Mouse (Mus musculus): ENCODE data around the gene Olfr52. TPM values are rescaled to one million over a fixed set of nuclear protein-coding genes. Genes with fewer than 3 reads are reported as not detected.

The Olfr52 gene
- polyA plus RNA-seq (2021; fragmentation: Nextera tagmentation): not detected in 2 replicates
- long read RNA-seq, experiment 1: 0 reads
- long read RNA-seq, experiment 2: 0 reads

GRCm38 (mm10) chr2:86185583-86185982, at the start of gene Olfr52:
Gene Olfr52, minus strand, starts transcription at chr2:86185683.

GRCm38 (mm10) chr2:86231301-86231700, 45.8 kb upstream of the Olfr52 start, which contains the start of gene Olfr1047:
Gene Olfr1047, minus strand, starts transcription at chr2:86231401.

DNA sequence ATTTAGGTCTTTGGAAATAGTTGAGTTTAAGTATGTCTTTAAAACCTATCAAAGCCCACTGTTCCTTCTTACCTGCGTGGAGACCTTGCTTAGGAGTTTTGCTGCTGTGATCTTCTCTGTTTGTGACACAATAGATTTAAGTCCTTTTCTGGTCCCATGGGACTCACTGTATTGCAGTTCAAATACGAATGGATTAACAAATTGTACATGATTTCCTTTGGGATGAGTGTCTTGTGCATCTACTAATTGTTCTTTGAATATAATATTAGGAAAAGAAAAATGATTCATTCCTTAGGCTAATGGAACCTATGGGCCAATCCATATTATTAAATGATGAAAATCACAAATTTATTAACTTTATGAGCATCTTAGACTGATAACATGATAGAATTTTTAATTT, 33.7 kb upstream of the Olfr52 start, which contains the start of gene Olfr1046:
Olfr1046 (minus strand) TSS at position 101 of the 400 bp plus-strand sequence.

DNA sequence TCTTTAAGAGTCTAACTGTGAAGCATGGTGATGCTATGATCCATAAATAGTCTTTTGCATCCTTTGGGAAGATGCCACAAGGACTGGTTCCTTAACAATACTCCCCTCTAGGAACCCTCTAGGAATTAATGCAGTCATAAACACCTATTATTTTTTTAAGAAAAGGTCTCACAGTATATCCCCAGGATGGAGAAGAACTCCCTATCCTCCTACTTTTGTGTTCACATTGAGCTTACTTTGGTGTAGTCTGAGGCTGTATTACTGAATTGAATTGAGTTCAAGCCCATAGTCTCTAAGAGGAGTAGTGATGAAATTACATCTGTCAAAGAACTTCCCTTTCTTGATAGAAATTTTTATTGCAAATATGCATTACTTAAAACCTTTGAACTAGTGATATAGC, 17.4 kb upstream of the Olfr52 start, which contains the start of gene Olfr1045:
Olfr1045 (minus strand) TSS at position 101 of the 400 bp plus-strand sequence.

GRCm38 (mm10) chr2:86177720-86178119, 7.8 kb downstream of the Olfr52 start, which contains the start of gene Olfr1044:
Gene Olfr1044, minus strand, starts transcription at chr2:86177820.

DNA sequence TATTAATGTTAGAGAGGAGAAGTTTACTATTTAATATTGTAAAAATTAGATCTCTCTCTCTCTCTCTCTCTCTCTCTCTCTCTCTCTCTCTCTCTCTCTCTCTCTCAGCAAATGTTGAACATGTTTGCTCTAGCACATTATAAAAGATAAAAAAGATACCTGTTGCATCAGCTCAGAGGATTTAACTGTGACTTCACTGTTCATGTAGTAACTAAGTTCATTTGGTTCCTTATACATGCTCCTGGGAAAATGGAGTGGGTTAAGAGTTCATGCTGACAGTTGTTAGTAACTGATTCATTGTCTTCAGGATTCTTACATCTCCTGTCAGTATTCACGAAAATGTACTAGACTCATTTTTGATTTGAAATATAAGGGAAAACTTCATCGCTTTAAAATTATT, 18.1 kb downstream of the Olfr52 start, which contains the start of gene Olfr1043:
Olfr1043 (minus strand) TSS at position 101 of the 400 bp plus-strand sequence.

GRCm38 (mm10) chr2:86161738-86162137, 23.7 kb downstream of the Olfr52 start, which contains the start of gene Olfr1042:
Gene Olfr1042, minus strand, starts transcription at chr2:86161838.

GRCm38 (mm10) chr2:86146632-86147031, 38.9 kb downstream of the Olfr52 start, which contains the start of gene Olfr1040:
Gene Olfr1040, minus strand, starts transcription at chr2:86146732.

GRCm38 (mm10) chr2:86135828-86136227, 49.7 kb downstream of the Olfr52 start, which contains the start of gene Olfr1039:
Gene Olfr1039, minus strand, starts transcription at chr2:86135928.

Other genes with a start within 250 kb of the Olfr52 start
- not detected in 2 replicates for gene Olfr1028, start 235.2 kb downstream of the Olfr52 start, polyA plus RNA-seq (2021; fragmentation: Nextera tagmentation)
- not detected in 2 replicates for gene Olfr1029, start 211.8 kb downstream of the Olfr52 start, polyA plus RNA-seq (2021; fragmentation: Nextera tagmentation)
- gene Olfr1030, start 206.4 kb downstream of the Olfr52 start, polyA plus RNA-seq (2021; fragmentation: Nextera tagmentation): not detected in 2 replicates
- not detected in 2 replicates for gene Olfr1031, start 195.4 kb downstream of the Olfr52 start, polyA plus RNA-seq (2021; fragmentation: Nextera tagmentation)
- not detected in 2 replicates for gene Olfr1032, start 180.1 kb downstream of the Olfr52 start, polyA plus RNA-seq (2021; fragmentation: Nextera tagmentation)
- gene Olfr1033, start 165.1 kb downstream of the Olfr52 start, polyA plus RNA-seq (2021; fragmentation: Nextera tagmentation): not detected in 2 replicates
- not detected in 2 replicates for gene Olfr1034, start 139.8 kb downstream of the Olfr52 start, polyA plus RNA-seq (2021; fragmentation: Nextera tagmentation)
- not detected in 2 replicates for gene Olfr1036, start 111.7 kb downstream of the Olfr52 start, polyA plus RNA-seq (2021; fragmentation: Nextera tagmentation)
- not detected in 2 replicates for gene Olfr1037, start 98.3 kb downstream of the Olfr52 start, polyA plus RNA-seq (2021; fragmentation: Nextera tagmentation)
- not detected in 2 replicates for gene Olfr1039, start 49.8 kb downstream of the Olfr52 start, polyA plus RNA-seq (2021; fragmentation: Nextera tagmentation)
- not detected in 2 replicates for gene Olfr1040, start 39.0 kb downstream of the Olfr52 start, polyA plus RNA-seq (2021; fragmentation: Nextera tagmentation)
- not detected in 2 replicates for gene Olfr1042, start 23.8 kb downstream of the Olfr52 start, polyA plus RNA-seq (2021; fragmentation: Nextera tagmentation)
- not detected in 2 replicates for gene Olfr1043, start 18.2 kb downstream of the Olfr52 start, polyA plus RNA-seq (2021; fragmentation: Nextera tagmentation)
- gene Olfr1044, start 7.9 kb downstream of the Olfr52 start, polyA plus RNA-seq (2021; fragmentation: Nextera tagmentation): not detected in 2 replicates
- gene Olfr1045, start 17.3 kb upstream of the Olfr52 start, polyA plus RNA-seq (2021; fragmentation: Nextera tagmentation): not detected in 2 replicates
- not detected in 2 replicates for gene Olfr1046, start 33.6 kb upstream of the Olfr52 start, polyA plus RNA-seq (2021; fragmentation: Nextera tagmentation)
- not detected in 2 replicates for gene Olfr1047, start 45.7 kb upstream of the Olfr52 start, polyA plus RNA-seq (2021; fragmentation: Nextera tagmentation)
- gene Olfr1048, start 54.6 kb upstream of the Olfr52 start, polyA plus RNA-seq (2021; fragmentation: Nextera tagmentation): not detected in 2 replicates
- not detected in 2 replicates for gene Olfr1049, start 72.6 kb upstream of the Olfr52 start, polyA plus RNA-seq (2021; fragmentation: Nextera tagmentation)
- gene Olfr1051, start 93.4 kb upstream of the Olfr52 start, polyA plus RNA-seq (2021; fragmentation: Nextera tagmentation): not detected in 2 replicates
- gene Olfr1052, start 106.8 kb upstream of the Olfr52 start, polyA plus RNA-seq (2021; fragmentation: Nextera tagmentation): not detected in 2 replicates
- not detected in 2 replicates for gene Olfr1053, start 129.6 kb upstream of the Olfr52 start, polyA plus RNA-seq (2021; fragmentation: Nextera tagmentation)
- gene Olfr1054, start 149.8 kb upstream of the Olfr52 start, polyA plus RNA-seq (2021; fragmentation: Nextera tagmentation): not detected in 2 replicates
- gene Olfr1055, start 164.6 kb upstream of the Olfr52 start, polyA plus RNA-seq (2021; fragmentation: Nextera tagmentation): not detected in 2 replicates
- gene Olfr1056, start 176.8 kb upstream of the Olfr52 start, polyA plus RNA-seq (2021; fragmentation: Nextera tagmentation): not detected in 2 replicates
- not detected in 2 replicates for gene Olfr1057, start 192.7 kb upstream of the Olfr52 start, polyA plus RNA-seq (2021; fragmentation: Nextera tagmentation)
- gene Olfr1058, start 202.9 kb upstream of the Olfr52 start, polyA plus RNA-seq (2021; fragmentation: Nextera tagmentation): not detected in 2 replicates
- gene Olfr1061, start 228.4 kb upstream of the Olfr52 start, polyA plus RNA-seq (2021; fragmentation: Nextera tagmentation): not detected in 2 replicates
- gene Olfr1062, start 241.1 kb upstream of the Olfr52 start, polyA plus RNA-seq (2021; fragmentation: Nextera tagmentation): not detected in 2 replicates

All from layer of hippocampus, adult 6 months (tissue).